Mouse (Mus musculus) macrophage (primary cell): ENCODE measurements around the gene Vmp1. TPM values are rescaled to one million over a fixed set of nuclear protein-coding genes. Genes with fewer than 3 reads are reported as not detected.

ENCODE experiments used
- H3K27ac ChIP-seq: fragments of 350-480 bp; formaldehyde crosslinking; 2 replicates; pipeline ENCODE4 v1.9.0; 2021
- H3K36me3 ChIP-seq: fragments of 350-480 bp; formaldehyde crosslinking; 2 replicates; pipeline ENCODE4 v1.9.0; 2021; ENCODE audit errors: inconsistent target
- H3K4me3 ChIP-seq: fragments of 350-480 bp; formaldehyde crosslinking; 2 replicates; pipeline ENCODE4 v1.9.0; 2021; ENCODE audit errors: inconsistent target
- H3K79me2 ChIP-seq: fragments of 350-480 bp; formaldehyde crosslinking; 2 replicates; pipeline ENCODE4 v1.9.0; 2021; ENCODE audit errors: inconsistent target
- whole genome bisulfite sequencing: methylation state at CpG from one replicate; pipeline ENCODE4 v1.1.7; 2026; ENCODE audit warnings: inconsistent platforms; ENCODE audit not compliant: missing documents; 5-methylcytosine and 5-hydroxymethylcytosine counted together
- polyA plus RNA-seq: library from polyadenylated mRNA; stranded (reverse); fragments of 250-400 nt; gene quantifications from 3 replicates; pipeline ENCODE4 v1.2.4, GENCODE M21; 2018; ENCODE audit warnings: inconsistent platforms

The Vmp1 gene
- polyA plus RNA-seq, 1 experiment from 2014 or later = 100 TPM

DNA sequence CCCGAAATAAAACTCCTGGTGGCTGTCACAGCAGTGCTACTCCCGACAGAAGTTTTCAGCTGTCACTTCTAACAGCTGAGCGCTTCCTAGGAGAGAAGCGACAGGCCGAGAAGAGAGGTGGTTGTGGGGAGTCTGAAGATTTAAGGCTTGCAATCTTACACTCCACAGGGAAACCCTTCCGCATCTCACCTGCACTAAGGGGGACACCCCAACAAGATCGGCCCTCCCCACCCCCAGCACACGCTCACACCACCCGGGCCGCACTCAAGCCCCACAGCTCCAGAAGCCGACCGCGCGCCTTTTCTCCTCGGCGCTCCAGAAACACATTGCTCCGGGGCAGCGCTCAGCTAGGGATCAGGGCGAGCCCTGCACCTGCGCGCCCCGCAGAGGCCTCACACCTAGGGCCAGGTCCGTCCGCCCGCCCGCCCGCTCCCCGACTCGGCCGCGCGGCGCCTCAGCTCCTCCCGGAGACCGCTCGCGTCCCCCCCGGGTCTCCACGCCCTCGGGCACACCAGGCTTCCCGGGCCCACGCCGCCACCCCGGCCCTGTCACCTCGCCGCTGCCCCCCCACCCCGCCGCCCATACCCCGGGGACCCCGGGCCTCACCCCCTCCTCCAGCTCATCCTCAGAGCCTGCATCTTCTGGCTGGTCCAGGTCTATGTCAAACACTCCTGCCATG, 139.5 kb downstream of the Vmp1 start:
- H3K36me3 ChIP-seq = no peaks in the 10 kb centered on the region
- H3K79me2 ChIP-seq = peaks cover 67% of the 10 kb centered on the region
- WGBS = under 1% methylated on average over 45 of the region's 50 CpGs
- H3K27ac ChIP-seq = peak overlapping the region; percentile 79; the same call in 1 of the 2 replicates
- peak overlapping the region; percentile 58 for H3K4me3 ChIP-seq

DNA sequence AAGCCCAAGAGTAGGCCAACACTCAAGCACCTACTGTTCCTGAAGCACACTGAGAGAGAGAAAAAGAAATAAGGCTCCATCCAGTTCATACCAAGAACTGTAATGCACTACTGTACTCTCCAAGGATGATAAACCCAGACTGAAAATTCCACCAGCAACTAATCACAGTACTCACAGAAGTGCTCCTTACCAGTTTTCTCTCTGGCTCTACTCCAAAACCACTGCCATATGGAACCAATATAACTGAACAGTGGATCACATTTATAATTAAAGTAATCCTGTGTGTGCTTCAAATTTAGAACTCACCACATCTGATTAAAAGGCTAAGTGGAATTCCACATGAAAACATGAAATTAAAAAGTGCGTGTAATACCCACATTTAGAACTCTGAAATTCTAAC, 140.8 kb downstream of the Vmp1 start:
- H3K4me3 ChIP-seq = no peak overlapping the region
- no peaks in the 10 kb centered on the region for H3K36me3 ChIP-seq
- no peak overlapping the region for H3K27ac ChIP-seq
- 93% methylated on average over 1 of the region's 1 CpGs for WGBS
- peaks cover 80% of the 10 kb centered on the region for H3K79me2 ChIP-seq

GRCm38 (mm10) chr11:86540476-86540845, 143.2 kb downstream of the Vmp1 start:
- H3K79me2 ChIP-seq = peaks cover 88% of the 10 kb centered on the region
- WGBS = 83% methylated on average over 2 of the region's 2 CpGs
- H3K36me3 ChIP-seq = no peaks in the 10 kb centered on the region
- H3K27ac ChIP-seq = no peak overlapping the region
- no peak overlapping the region for H3K4me3 ChIP-seq

- WGBS = 78% methylated on average over 5 of the region's 6 CpGs
- Histone ChIP-seq H3K79me2 (peaks cover 93% of the 10 kb centered on the region), H3K4me3 (no peak overlapping the region), H3K27ac (no peak overlapping the region), H3K36me3 (no peaks in the 10 kb centered on the region)
Observed at GRCm38 (mm10) chr11:86539716-86540475, 143.7 kb downstream of the Vmp1 start.

- Histone ChIP-seq H3K4me3 (no peak overlapping the region), H3K36me3 (no peaks in the 10 kb centered on the region), H3K79me2 (peaks cover 99% of the 10 kb centered on the region), H3K27ac (no peak overlapping the region)
- 29% methylated on average over 1 of the region's 4 CpGs for whole genome bisulfite sequencing
Observed at GRCm38 (mm10) chr11:86538786-86539185, 144.8 kb downstream of the Vmp1 start.

- WGBS = 80% methylated on average over 5 of the region's 5 CpGs
- no peak overlapping the region for H3K4me3 ChIP-seq
- H3K79me2 ChIP-seq = peaks cover 59% of the 10 kb centered on the region
- no peak overlapping the region for H3K27ac ChIP-seq
- peaks cover 23% of the 10 kb centered on the region for H3K36me3 ChIP-seq
Observed at GRCm38 (mm10) chr11:86534201-86534910, 149.3 kb downstream of the Vmp1 start.

Other genes with a start within 250 kb of the Vmp1 start
- 20.8 to 32.7 TPM (median 24.7 TPM) in 3 replicates for gene Rnft1, start 199.2 kb downstream of the Vmp1 start, polyA plus RNA-seq
- 14.6 to 22.7 TPM (median 16.3 TPM) in 3 replicates for gene Rps6kb1, start 139.0 kb downstream of the Vmp1 start, polyA plus RNA-seq
- gene Tubd1, start 138.8 kb downstream of the Vmp1 start, polyA plus RNA-seq = 4.1 to 5.8 TPM (median 4.5 TPM) in 3 replicates
- 4.8 to 8.1 TPM (median 5.8 TPM) in 3 replicates for gene Ptrh2, start 149 bp upstream of the Vmp1 start, polyA plus RNA-seq
- gene Cltc, start 73.7 kb upstream of the Vmp1 start, polyA plus RNA-seq = 342 to 483 TPM (median 367 TPM) in 3 replicates
- gene Dhx40, start 123.9 kb upstream of the Vmp1 start, polyA plus RNA-seq = 7.0 to 14.6 TPM (median 11.6 TPM) in 3 replicates